ENCODE assay signal across 5 mouse cellular contexts in genomic region chr19:37954772-37955171, GRCm38 (mm10).
"Had no signal": no experiment of that assay in that cellular context is flagged by ENCODE, and none has a peak within 500 bp of the region (broad histone marks: within the 10 kb centered on the region; RNA-seq: fewer than 3 reads in every experiment).

No protein-coding gene starts in this region.

- H3K36me3 ChIP-seq: liver, embryonic 13.5 days; midbrain, embryonic 10.5 days; midbrain, embryonic 13.5 days had no signal

- H3K9ac ChIP-seq: liver, embryonic 13.5 days; midbrain, embryonic 13.5 days had no signal

- H3K9me3 ChIP-seq: liver, embryonic 13.5 days; megakaryocyte, embryonic 14.5 days; midbrain, embryonic 10.5 days; midbrain, embryonic 13.5 days had no signal

- H3K27me3 ChIP-seq: liver, embryonic 13.5 days; midbrain, embryonic 13.5 days had no signal

- H3K27ac ChIP-seq: layer of hippocampus, adult 2 months; liver, embryonic 13.5 days; midbrain, embryonic 10.5 days; midbrain, embryonic 13.5 days had no signal

- H3K4me2 ChIP-seq: liver, embryonic 13.5 days; midbrain, embryonic 13.5 days had no signal

- H3K4me1 ChIP-seq: liver, embryonic 13.5 days; midbrain, embryonic 13.5 days had no signal

- H3K4me3 ChIP-seq: layer of hippocampus, adult 2 months; liver, embryonic 13.5 days; megakaryocyte, embryonic 14.5 days; midbrain, embryonic 10.5 days; midbrain, embryonic 13.5 days had no signal
